In the genomic region with DNA sequence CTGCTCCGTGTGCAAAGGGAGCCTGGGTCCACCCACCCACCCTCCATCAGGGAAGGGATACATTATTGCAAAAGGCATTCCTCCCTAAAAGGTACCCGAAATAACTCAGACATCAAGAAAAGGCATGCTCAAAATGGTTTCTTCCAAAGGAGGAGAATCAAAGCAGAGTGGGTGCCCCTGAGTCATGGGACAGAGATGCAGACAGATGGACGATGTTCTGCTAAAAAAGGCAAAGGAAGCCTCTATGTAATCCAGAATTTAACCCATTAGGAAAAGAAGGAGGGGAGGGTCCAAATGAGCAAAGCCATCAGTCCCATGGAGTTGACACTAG, we compare ENCODE assay signal across 19 mouse cellular contexts. TPM values are rescaled to one million over a fixed set of nuclear protein-coding genes. Genes with fewer than 3 reads are reported as not detected.
DNase-seq lines count a peak whose midpoint lies in the region; ATAC-seq lines count a peak whose summit lies in the region.
"Had no signal": no experiment of that assay in that cellular context is flagged by ENCODE, and none has a peak within 500 bp of the region (broad histone marks: within the 10 kb centered on the region; RNA-seq: fewer than 3 reads in every experiment).

No protein-coding gene starts in this region.

- H3K9ac ChIP-seq in forebrain, embryonic 16.5 days (replicated peaks; ENCODE audit: low read depth, low read length): no peak overlapping the region
- H3K9ac ChIP-seq in midbrain, embryonic 11.5 days (ENCODE audit: low read length): no peak overlapping the region
- H3K9ac ChIP-seq: limb, embryonic 12.5 days; liver, embryonic 14.5 days; stomach, embryonic 15.5 days had no signal

- peak overlapping the region; percentile 74 for H3K27ac ChIP-seq in forebrain, embryonic 10.5 days
- H3K27ac ChIP-seq in forebrain, embryonic 16.5 days (ENCODE audit: low read length): no peak overlapping the region; the same call in 1 of the 2 replicates
- H3K27ac ChIP-seq in midbrain, embryonic 11.5 days (ENCODE audit: low read depth, low read length): peak overlapping the region; percentile 32; the same call in 1 of the 2 replicates
- H3K27ac ChIP-seq: heart, embryonic 10.5 days; limb, embryonic 12.5 days; liver, embryonic 14.5 days; stomach, embryonic 15.5 days had no signal

- H3K9me3 ChIP-seq in forebrain, embryonic 10.5 days: no peaks in the 10 kb centered on the region
- H3K9me3 ChIP-seq in forebrain, embryonic 16.5 days (ENCODE audit: control insufficient read depth, low read length): no peaks in the 10 kb centered on the region
- H3K9me3 ChIP-seq in midbrain, embryonic 11.5 days (ENCODE audit: control insufficient read depth, low read length): no peaks in the 10 kb centered on the region
- H3K9me3 ChIP-seq: heart, embryonic 10.5 days; limb, embryonic 12.5 days; stomach, embryonic 15.5 days had no signal

- ATAC-seq in forebrain, embryonic 16.5 days: no peak
- no peak for ATAC-seq in midbrain, embryonic 11.5 days (ENCODE audit: low FRiP score)
- ATAC-seq: lung, postnatal 0 days had no signal

- H3K27me3 ChIP-seq in forebrain, embryonic 10.5 days (ENCODE audit: poor library complexity, severe bottlenecking): no peaks in the 10 kb centered on the region
- no peaks in the 10 kb centered on the region for H3K27me3 ChIP-seq in forebrain, embryonic 16.5 days (replicated peaks; ENCODE audit: control insufficient read depth, insufficient read depth, low read length)
- H3K27me3 ChIP-seq in midbrain, embryonic 11.5 days (ENCODE audit: control insufficient read depth, insufficient read depth, low read length): no peaks in the 10 kb centered on the region
- H3K27me3 ChIP-seq: limb, embryonic 12.5 days; stomach, embryonic 15.5 days had no signal

- no peak overlapping the region for H3K4me3 ChIP-seq in forebrain, embryonic 10.5 days
- no peak overlapping the region for H3K4me3 ChIP-seq in forebrain, embryonic 16.5 days (replicated peaks; ENCODE audit: low read length)
- no peak overlapping the region for H3K4me3 ChIP-seq in midbrain, embryonic 11.5 days (ENCODE audit: low read depth, low read length)
- H3K4me3 ChIP-seq: heart, embryonic 10.5 days; limb, embryonic 12.5 days; stomach, embryonic 15.5 days had no signal

- peaks cover 26% of the 10 kb centered on the region for H3K4me1 ChIP-seq in forebrain, embryonic 10.5 days
- H3K4me1 ChIP-seq in forebrain, embryonic 16.5 days (replicated peaks; ENCODE audit: control insufficient read depth, insufficient read depth, low read length): peaks cover 13% of the 10 kb centered on the region
- peaks cover 17% of the 10 kb centered on the region for H3K4me1 ChIP-seq in midbrain, embryonic 11.5 days (ENCODE audit: control insufficient read depth, insufficient read depth, low read length)

- H3K4me2 ChIP-seq in forebrain, embryonic 16.5 days (ENCODE audit: low read length): no peak overlapping the region
- H3K4me2 ChIP-seq in midbrain, embryonic 11.5 days: no peak overlapping the region
- H3K4me2 ChIP-seq: limb, embryonic 12.5 days; stomach, embryonic 15.5 days had no signal

- DNase-seq in forebrain, embryonic 10.5 days (ENCODE audit: extremely low spot score, low spot score): no peak
- DNase-seq in right cerebral cortex, adult 18-20 months: peak; percentile 64
- no peak for DNase-seq in right cerebral cortex, postnatal 4 days
- no peak for DNase-seq in midbrain, embryonic 11.5 days (ENCODE audit: low spot score, missing footprints)
- peak; percentile 86 for DNase-seq in telencephalon, adult 2 months (ENCODE audit: low read depth, low spot score)
- DNase-seq in thymus, postnatal 0 days (ENCODE audit: low spot score): no peak
- no peak for DNase-seq in layer of hippocampus, adult 9-11 months
- DNase-seq: cerebellum, postnatal 14 days; gastrocnemius, postnatal 10 days; heart, postnatal 14 days; kidney, adult 11 months; kidney, postnatal 25 days; thymus, postnatal 36 days had no signal

- peaks cover 47% of the 10 kb centered on the region for H3K36me3 ChIP-seq in forebrain, embryonic 10.5 days (replicated peaks)
- peaks cover 14% of the 10 kb centered on the region for H3K36me3 ChIP-seq in forebrain, embryonic 16.5 days (ENCODE audit: control insufficient read depth, insufficient read depth)
- peaks cover 25% of the 10 kb centered on the region for H3K36me3 ChIP-seq in midbrain, embryonic 11.5 days (ENCODE audit: control insufficient read depth, insufficient read depth, low read length)

- WGBS in forebrain, embryonic 10.5 days: 89% methylated on average over 3 of the region's 3 CpGs
- 72% methylated on average over 3 of the region's 3 CpGs for WGBS in forebrain, embryonic 16.5 days
- WGBS in midbrain, embryonic 11.5 days: 69% methylated on average over 3 of the region's 3 CpGs

RNA-seq across cellular contexts. Expression of a gene that starts 15.4 kb away (rescaled TPM):
- 0.82 and 1.2 TPM in 2 replicates for polyA plus RNA-seq in forebrain, embryonic 10.5 days (2016; fragmentation: Nextera tagmentation; extraction: Ambion mirVana)
- polyA plus RNA-seq in forebrain, embryonic 16.5 days (2015; fragmentation: Nextera tagmentation; extraction: Ambion mirVana): 7.0 and 8.5 TPM in 2 replicates
- 2.4 TPM in 2 replicates for polyA plus RNA-seq in midbrain, embryonic 11.5 days (2014; fragmentation: Nextera tagmentation; extraction: Ambion mirVana)
- 1.9 and 2.0 TPM in 2 replicates for polyA plus RNA-seq in thymus, postnatal 0 days (2015; fragmentation: Nextera tagmentation; extraction: Ambion mirVana)

RNA-seq across cellular contexts. Expression of a gene that starts 58.2 kb away (rescaled TPM):
- polyA plus RNA-seq in forebrain, embryonic 10.5 days (2016; fragmentation: Nextera tagmentation; extraction: Ambion mirVana): 74.0 and 76.4 TPM in 2 replicates
- 56.3 and 57.9 TPM in 2 replicates for polyA plus RNA-seq in forebrain, embryonic 16.5 days (2015; fragmentation: Nextera tagmentation; extraction: Ambion mirVana)
- 48.8 and 55.2 TPM in 2 replicates for polyA plus RNA-seq in midbrain, embryonic 11.5 days (2014; fragmentation: Nextera tagmentation; extraction: Ambion mirVana)
- polyA plus RNA-seq in thymus, postnatal 0 days (2015; fragmentation: Nextera tagmentation; extraction: Ambion mirVana): 14.0 and 15.6 TPM in 2 replicates

Comparison
In these comparisons a context has a peak if more than half of its experiments do, and no peak if none do; other contexts are left out.
1. DNase-seq: peak in right cerebral cortex, adult 18-20 months (single experiment) and telencephalon, adult 2 months (single experiment); none in forebrain, embryonic 10.5 days (single experiment), right cerebral cortex, postnatal 4 days (single experiment), midbrain, embryonic 11.5 days (single experiment), thymus, postnatal 0 days (single experiment) and layer of hippocampus, adult 9-11 months (single experiment).